Mouse (Mus musculus): Measurements from ENCODE around the gene Ube2o. TPM values are rescaled to one million over a fixed set of nuclear protein-coding genes. Genes with fewer than 3 reads are reported as not detected.

The Ube2o gene
- polyA plus RNA-seq, 1 experiment: 7.9 TPM

DNA sequence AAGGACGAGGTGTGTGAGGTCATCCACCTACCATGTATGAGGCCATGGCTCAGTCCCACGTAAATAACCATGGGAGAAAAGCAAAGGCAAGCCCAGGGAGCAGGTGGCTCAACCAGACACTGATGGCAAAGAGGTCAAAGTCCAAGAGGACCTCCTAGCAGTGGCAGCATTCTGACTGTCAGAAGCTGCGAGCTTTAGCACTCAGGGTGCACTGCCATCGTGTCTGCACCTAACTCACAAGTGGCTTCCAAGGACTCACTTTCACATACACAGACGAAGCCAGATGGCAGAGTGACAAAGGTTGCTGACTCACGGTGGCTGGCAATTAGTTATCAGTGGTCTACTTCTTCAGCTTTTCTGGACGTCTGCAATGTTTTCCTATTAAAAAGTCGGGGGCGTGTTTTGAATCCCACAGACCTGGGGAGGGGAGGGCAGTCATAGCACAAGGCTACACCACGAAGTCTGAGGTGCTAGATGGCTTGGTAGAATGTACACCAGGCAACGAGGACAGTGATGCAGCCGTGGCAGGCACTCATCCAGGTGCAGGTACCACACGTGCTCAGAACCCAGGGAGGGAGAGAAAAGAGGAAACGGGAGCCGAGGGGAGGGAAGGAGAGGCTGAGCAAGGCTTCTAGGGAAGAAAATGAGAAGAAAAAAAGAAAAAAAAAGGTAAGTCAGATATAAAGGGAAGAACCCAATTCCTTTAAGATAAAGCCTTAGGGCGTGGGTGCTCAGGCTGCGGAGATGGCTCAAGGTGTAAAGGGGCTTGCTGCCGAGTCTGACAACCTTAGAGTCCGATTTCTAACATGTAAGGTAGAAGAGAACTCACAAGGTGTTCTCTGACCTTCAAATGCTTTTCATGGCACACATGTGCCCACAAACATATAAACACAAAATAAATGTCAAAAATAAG lies 9.2 kb downstream of the Ube2o start:
- TF ChIP-seq POLR2A (IDR thresholded peaks at IDR 0.05; ENCODE audit: low read depth, low read length) (no peak), CTCF (IDR thresholded peaks at IDR 0.05; ENCODE audit: extremely low read depth, insufficient read length, insufficient replicate concordance, low read depth, low read length) (no peak)
- Histone ChIP-seq H3K36me3 (ENCODE audit: control insufficient read depth, insufficient read depth, low read length) (no peaks in the 10 kb centered on the region), H3K4me3 (ENCODE audit: low read depth, low read length) (no peak overlapping the region), H3K27me3 (ENCODE audit: control insufficient read depth, insufficient read depth, low read length) (no peaks in the 10 kb centered on the region), H3K4me1 (ENCODE audit: control insufficient read depth, insufficient read depth, insufficient read length, low read length) (peaks cover 10% of the 10 kb centered on the region; the same call in 1 of the 2 replicates), H3K27ac (ENCODE audit: insufficient read depth, low read depth, low read length) (no peak overlapping the region)
- 30% methylated on average over 19 of the region's 19 CpGs for WGBS

DNA sequence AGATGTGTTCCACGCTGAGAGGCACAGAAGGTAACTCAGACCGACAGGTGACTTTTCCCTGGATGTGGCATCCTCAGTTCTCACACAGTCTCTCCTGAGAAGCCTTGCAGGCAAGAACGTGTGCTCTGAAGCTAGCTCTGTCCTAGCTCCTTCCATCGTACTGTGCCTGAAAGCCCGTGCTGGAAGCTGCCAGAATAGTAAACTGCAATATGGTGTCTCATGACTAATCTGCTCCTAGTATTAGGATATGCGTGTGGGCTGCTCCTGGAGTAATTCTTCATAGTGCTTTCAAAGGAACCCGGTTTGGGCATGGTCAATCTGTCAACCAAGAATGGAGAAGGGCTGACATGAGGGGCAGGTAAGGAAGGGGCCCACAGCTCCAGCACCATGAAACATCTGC lies 10.4 kb downstream of the Ube2o start:
- TF ChIP-seq CTCF (IDR thresholded peaks at IDR 0.05; ENCODE audit: extremely low read depth, insufficient read length, insufficient replicate concordance, low read depth, low read length) (no peak), POLR2A (IDR thresholded peaks at IDR 0.05; ENCODE audit: low read depth, low read length) (no peak)
- Histone ChIP-seq H3K27me3 (ENCODE audit: control insufficient read depth, insufficient read depth, low read length) (no peaks in the 10 kb centered on the region), H3K27ac (ENCODE audit: insufficient read depth, low read depth, low read length) (no peak overlapping the region), H3K4me3 (ENCODE audit: low read depth, low read length) (no peak overlapping the region), H3K36me3 (ENCODE audit: control insufficient read depth, insufficient read depth, low read length) (no peaks in the 10 kb centered on the region), H3K4me1 (ENCODE audit: control insufficient read depth, insufficient read depth, insufficient read length, low read length) (peaks cover 11% of the 10 kb centered on the region; the same call in 1 of the 2 replicates)
- 93% methylated on average over 7 of the region's 7 CpGs for WGBS

DNA sequence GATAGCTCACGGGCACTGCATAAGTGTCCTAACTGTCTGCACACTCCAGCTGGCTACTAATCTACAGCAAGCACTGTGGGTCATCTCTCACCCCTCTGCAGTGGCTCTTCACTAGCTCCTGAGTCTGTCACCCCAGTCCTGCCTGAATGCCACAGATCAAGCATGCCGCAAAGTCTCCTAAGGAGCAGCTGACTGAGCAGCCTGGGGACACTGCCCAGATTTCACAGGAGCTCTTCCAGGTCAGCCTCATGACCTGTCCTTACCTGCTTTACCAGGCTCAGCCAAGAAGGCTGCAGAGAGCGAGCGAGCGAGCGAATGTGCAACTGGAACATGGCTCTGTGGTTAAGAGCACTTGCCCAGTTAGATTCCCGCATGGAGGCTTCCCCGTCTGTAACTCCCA lies 13.7 kb downstream of the Ube2o start:
- TF ChIP-seq CTCF (IDR thresholded peaks at IDR 0.05; ENCODE audit: extremely low read depth, insufficient read length, insufficient replicate concordance, low read depth, low read length) (no peak), POLR2A (IDR thresholded peaks at IDR 0.05; ENCODE audit: low read depth, low read length) (no peak)
- H3K36me3 ChIP-seq (ENCODE audit: control insufficient read depth, insufficient read depth, low read length): no peaks in the 10 kb centered on the region
- peaks cover 25% of the 10 kb centered on the region; the same call in 1 of the 2 replicates for H3K4me1 ChIP-seq (ENCODE audit: control insufficient read depth, insufficient read depth, insufficient read length, low read length)
- H3K27me3 ChIP-seq (ENCODE audit: control insufficient read depth, insufficient read depth, low read length): no peaks in the 10 kb centered on the region
- 94% methylated on average over 8 of the region's 8 CpGs for WGBS
- H3K27ac ChIP-seq (ENCODE audit: insufficient read depth, low read depth, low read length): no peak overlapping the region
- no peak overlapping the region for H3K4me3 ChIP-seq (ENCODE audit: low read depth, low read length)

DNA sequence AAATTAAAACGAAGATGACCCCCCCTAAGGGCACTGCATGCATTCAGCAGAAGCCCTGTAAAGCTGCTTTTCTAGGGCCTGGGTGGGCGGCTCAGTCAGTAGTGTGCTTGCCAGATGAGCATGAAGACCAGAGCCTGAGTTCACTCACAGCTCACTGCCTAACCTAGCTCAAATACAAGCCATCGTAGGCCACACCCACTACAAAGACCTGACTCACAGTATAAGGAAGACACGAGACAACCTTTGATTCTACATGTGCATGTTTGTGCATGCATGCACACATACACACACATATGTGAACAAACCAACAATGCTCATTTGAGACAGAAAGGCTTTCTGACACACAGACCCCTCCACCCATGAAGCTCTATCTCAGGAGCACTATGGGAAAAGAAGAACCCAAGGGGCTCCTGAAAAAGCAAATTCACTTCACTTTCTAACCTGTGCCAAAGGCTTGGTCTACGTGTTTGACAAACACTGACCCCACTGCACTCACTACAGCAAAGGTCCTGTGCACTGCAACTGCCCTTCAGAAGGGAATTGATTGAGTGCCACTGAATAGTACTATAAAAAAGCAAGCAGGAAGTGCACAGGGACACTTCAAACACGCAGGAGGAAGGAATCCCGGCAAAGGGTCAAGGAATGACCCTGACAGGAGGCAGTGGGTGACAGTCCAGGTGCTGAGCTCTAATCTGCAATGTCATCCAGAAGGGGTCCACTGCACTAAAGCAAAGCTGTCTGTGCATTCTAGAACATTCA lies 15.8 kb downstream of the Ube2o start:
- no peak overlapping the region for H3K4me3 ChIP-seq (ENCODE audit: low read depth, low read length)
- no peak; the same call in 1 of the 2 replicates for TF ChIP-seq POLR2A (IDR thresholded peaks at IDR 0.05; ENCODE audit: low read depth, low read length)
- TF ChIP-seq CTCF (IDR thresholded peaks at IDR 0.05; ENCODE audit: extremely low read depth, insufficient read length, insufficient replicate concordance, low read depth, low read length): no peak
- H3K27me3 ChIP-seq (ENCODE audit: control insufficient read depth, insufficient read depth, low read length): no peaks in the 10 kb centered on the region
- 0 out of 2 replicates have a peak overlapping the region, but pooled peaks have one; percentile 12 for H3K27ac ChIP-seq (ENCODE audit: insufficient read depth, low read depth, low read length)
- peaks cover 15% of the 10 kb centered on the region; the same call in 1 of the 2 replicates for H3K4me1 ChIP-seq (ENCODE audit: control insufficient read depth, insufficient read depth, insufficient read length, low read length)
- WGBS: 30% methylated on average over 7 of the region's 7 CpGs
- no peaks in the 10 kb centered on the region for H3K36me3 ChIP-seq (ENCODE audit: control insufficient read depth, insufficient read depth, low read length)

DNA sequence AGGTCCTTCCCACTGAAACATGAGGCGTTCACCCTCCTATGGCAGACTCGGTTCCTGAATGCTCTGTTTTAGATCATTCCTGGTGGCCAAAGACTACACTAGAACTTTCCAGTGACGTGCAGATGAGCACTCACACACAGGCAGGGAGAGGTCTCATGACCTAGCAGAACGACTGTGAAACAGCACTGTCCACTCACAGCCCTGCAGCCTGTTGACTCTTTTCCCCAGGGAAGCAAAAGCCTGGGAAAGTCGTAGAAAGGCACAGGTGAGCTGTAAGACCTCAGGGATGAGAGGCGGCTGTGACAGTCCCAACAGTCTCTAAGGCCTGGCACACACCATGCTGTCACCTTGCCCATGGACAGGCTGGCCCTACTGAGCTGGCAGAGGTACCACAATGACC lies 24.9 kb downstream of the Ube2o start:
- no peaks in the 10 kb centered on the region for H3K27me3 ChIP-seq (ENCODE audit: control insufficient read depth, insufficient read depth, low read length)
- H3K36me3 ChIP-seq (ENCODE audit: control insufficient read depth, insufficient read depth, low read length): no peaks in the 10 kb centered on the region
- WGBS: 73% methylated on average over 6 of the region's 6 CpGs
- no peak overlapping the region for H3K4me3 ChIP-seq (ENCODE audit: low read depth, low read length)
- no peaks in the 10 kb centered on the region for H3K4me1 ChIP-seq (ENCODE audit: control insufficient read depth, insufficient read depth, insufficient read length, low read length)
- no peak overlapping the region for H3K27ac ChIP-seq (ENCODE audit: insufficient read depth, low read depth, low read length)
- TF ChIP-seq POLR2A (IDR thresholded peaks at IDR 0.05; ENCODE audit: low read depth, low read length) (no peak), CTCF (IDR thresholded peaks at IDR 0.05; ENCODE audit: extremely low read depth, insufficient read length, insufficient replicate concordance, low read depth, low read length) (no peak)

DNA sequence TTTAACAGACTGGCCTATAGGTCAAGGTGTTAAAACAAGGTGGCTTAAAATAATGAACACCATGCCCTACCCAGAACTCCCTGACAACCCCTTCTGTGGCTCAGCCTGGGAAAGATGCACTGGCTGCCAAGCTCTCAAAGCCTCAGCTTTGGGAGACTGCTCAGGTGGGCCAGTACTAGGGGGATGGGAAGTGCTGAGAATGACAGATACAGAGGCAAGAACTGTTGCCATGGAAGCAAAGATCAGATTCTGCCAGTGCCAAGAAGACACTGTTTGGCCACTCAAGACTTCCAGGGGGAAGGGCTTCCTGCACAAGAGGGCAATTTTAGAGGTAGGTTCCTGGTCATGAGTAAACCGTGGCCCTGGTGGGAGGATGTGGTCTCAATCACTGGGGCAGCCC lies 25.7 kb downstream of the Ube2o start:
- Histone ChIP-seq H3K27ac (ENCODE audit: insufficient read depth, low read depth, low read length) (no peak overlapping the region), H3K4me1 (ENCODE audit: control insufficient read depth, insufficient read depth, insufficient read length, low read length) (no peaks in the 10 kb centered on the region), H3K27me3 (ENCODE audit: control insufficient read depth, insufficient read depth, low read length) (no peaks in the 10 kb centered on the region), H3K36me3 (ENCODE audit: control insufficient read depth, insufficient read depth, low read length) (no peaks in the 10 kb centered on the region), H3K4me3 (ENCODE audit: low read depth, low read length) (no peak overlapping the region)
- no peak for TF ChIP-seq CTCF (IDR thresholded peaks at IDR 0.05; ENCODE audit: extremely low read depth, insufficient read length, insufficient replicate concordance, low read depth, low read length)
- TF ChIP-seq POLR2A (IDR thresholded peaks at IDR 0.05; ENCODE audit: low read depth, low read length): no peak
- 24% methylated on average over 1 of the region's 1 CpGs for WGBS

All from small intestine, adult 2 months (tissue).